8 mouse cellular contexts compared by ENCODE assay signal in the genomic region with DNA sequence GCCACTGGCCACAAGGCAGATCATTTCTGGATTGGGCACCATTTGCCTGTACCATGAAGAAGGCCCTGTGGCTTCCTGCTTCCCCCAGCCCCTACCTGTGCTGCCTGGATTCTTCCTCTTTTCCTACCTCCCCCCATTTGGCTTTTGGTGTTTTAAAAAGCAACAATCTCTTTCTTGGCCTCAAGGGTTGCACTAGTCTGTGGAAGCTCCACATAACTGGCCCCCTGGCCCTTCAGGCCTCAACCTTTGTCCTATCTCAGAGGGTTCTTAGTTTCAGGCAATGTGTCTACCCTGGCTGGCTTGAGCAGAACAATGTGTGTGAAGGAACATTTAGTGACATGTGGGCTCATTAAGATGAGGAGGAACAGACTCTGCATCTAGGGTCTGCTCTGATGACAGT. TPM values are rescaled to one million over a fixed set of nuclear protein-coding genes. Genes with fewer than 3 reads are reported as not detected.
A peak's percentile ranks its signal among the peaks of the same experiment; 100 is the strongest.
DNase-seq lines count a peak whose midpoint lies in the region; ATAC-seq and TF ChIP-seq lines count a peak whose summit lies in the region.

A gene (minus strand): TSS at position 101 of the 400 bp plus-strand sequence.

- TF ChIP-seq CTCF in intestine, postnatal 0 days (IDR thresholded peaks at IDR 0.05; ENCODE audit: low read depth), result no peak

- H3K27me3 ChIP-seq in megakaryocyte, embryonic 14.5 days (replicated peaks), result peaks cover 56% of the 10 kb centered on the region
- no peaks in the 10 kb centered on the region for H3K27me3 ChIP-seq in intestine, postnatal 0 days (replicated peaks; ENCODE audit: control insufficient read depth, insufficient read depth, low read length)
- no peaks in the 10 kb centered on the region; the same call in 1 of the 2 replicates for H3K27me3 ChIP-seq in midbrain, embryonic 16.5 days (ENCODE audit: control insufficient read depth, insufficient read depth, low read depth, low read length)

- DNase-seq in adrenal gland, adult 18-20 months (ENCODE audit: low spot score in 2 of 2), result no peak
- no peak for DNase-seq in adrenal gland, adult (ENCODE audit: inconsistent age in 2 of 2, low spot score in 1 of 2)
- no peak for DNase-seq in cerebellum, adult 8-10 months
- no peak for DNase-seq in thymus, adult 18-20 months

- H3K4me3 ChIP-seq in megakaryocyte, embryonic 14.5 days (replicated peaks), result peak within 1 kb of the TSS; percentile 93
- peak within 1 kb of the TSS; percentile 74 for H3K4me3 ChIP-seq in intestine, postnatal 0 days (ENCODE audit: low read depth, low read length)
- peak within 1 kb of the TSS; percentile 91 for H3K4me3 ChIP-seq in midbrain, embryonic 16.5 days (ENCODE audit: low read depth, low read length)

- ATAC-seq in megakaryocyte, adult 5-6 weeks (ENCODE audit: poor library complexity, severe bottlenecking), result no peak
- ATAC-seq in intestine, postnatal 0 days, result no peak
- ATAC-seq in midbrain, embryonic 16.5 days, result no peak

- no peak within 1 kb of the TSS for H3K27ac ChIP-seq in intestine, postnatal 0 days (ENCODE audit: low read depth, low read length)
- H3K27ac ChIP-seq in midbrain, embryonic 16.5 days (ENCODE audit: low read length), result no peak within 1 kb of the TSS

- peak within 1 kb of the TSS; percentile 80; the same call in 1 of the 2 replicates for H3K9ac ChIP-seq in intestine, postnatal 0 days (ENCODE audit: low read depth, low read length)
- no peak within 1 kb of the TSS; the same call in 1 of the 2 replicates for H3K9ac ChIP-seq in midbrain, embryonic 16.5 days (ENCODE audit: low read depth, low read length)

- no peaks in the 10 kb centered on the region for H3K36me3 ChIP-seq in megakaryocyte, embryonic 14.5 days (replicated peaks; ENCODE audit: low read length)
- no peaks in the 10 kb centered on the region; the same call in 1 of the 2 replicates for H3K36me3 ChIP-seq in intestine, postnatal 0 days (ENCODE audit: control insufficient read depth, insufficient read depth)
- no peaks in the 10 kb centered on the region for H3K36me3 ChIP-seq in midbrain, embryonic 16.5 days (ENCODE audit: control insufficient read depth, insufficient read depth, low read length)

- peaks cover 47% of the 10 kb centered on the region for H3K4me1 ChIP-seq in megakaryocyte, embryonic 14.5 days
- H3K4me1 ChIP-seq in intestine, postnatal 0 days (replicated peaks; ENCODE audit: control insufficient read depth, insufficient read depth, low read length), result no peaks in the 10 kb centered on the region
- H3K4me1 ChIP-seq in midbrain, embryonic 16.5 days (ENCODE audit: control insufficient read depth, insufficient read depth, low read length), result peaks cover 20% of the 10 kb centered on the region

- H3K4me2 ChIP-seq in intestine, postnatal 0 days (replicated peaks; ENCODE audit: low read depth), result peak within 1 kb of the TSS; percentile 100
- H3K4me2 ChIP-seq in midbrain, embryonic 16.5 days (ENCODE audit: low read length), result peak within 1 kb of the TSS; percentile 84; the same call in 1 of the 2 replicates

- peaks cover 7% of the 10 kb centered on the region for H3K9me3 ChIP-seq in megakaryocyte, embryonic 14.5 days
- H3K9me3 ChIP-seq in intestine, postnatal 0 days (ENCODE audit: control insufficient read depth), result no peaks in the 10 kb centered on the region
- H3K9me3 ChIP-seq in midbrain, embryonic 16.5 days (replicated peaks; ENCODE audit: control insufficient read depth, low read length, poor library complexity, severe bottlenecking), result no peaks in the 10 kb centered on the region

RNA-seq across cellular contexts. Expression of the gene that starts here (rescaled TPM):
- 10 to 100 TPM; 19.2 to 19.7 TPM for total RNA-seq in adrenal gland, adult 18-20 months (2021)
- 3.1 and 5.6 TPM in 2 replicates for polyA plus RNA-seq in megakaryocyte, embryonic 14.5 days (2012; ENCODE audit: insufficient read depth, low replicate concordance)
- total RNA-seq in megakaryocyte, adult 5-6 weeks (2015), result 1.4 TPM in 1 of 2 replicates, not detected in the other
- total RNA-seq in megakaryocyte, adult 5-6 weeks (2017), result 0.18 and 1.5 TPM in 2 replicates
- 5.7 and 7.3 TPM in 2 replicates for polyA plus RNA-seq in intestine, postnatal 0 days (2015; fragmentation: Nextera tagmentation; extraction: Ambion mirVana)
- polyA plus RNA-seq in midbrain, embryonic 16.5 days (2015; fragmentation: Nextera tagmentation; extraction: Ambion mirVana), result 40.2 and 42.0 TPM in 2 replicates

Comparison
In these comparisons a context has a peak if more than half of its experiments do, and no peak if none do; other contexts are left out.
1. RNA of the gene that starts here (total RNA-seq): 19.2 to 19.7 TPM in adrenal gland, adult 18-20 months; 0.18 to 1.5 TPM in megakaryocyte, adult 5-6 weeks; every median in the first group is over 4 times any median in the second.
2. Peak in every context shown above with its lines, with median percentiles within 50 percentile points of each other: H3K4me3 ChIP-seq.